Mouse (Mus musculus) MN1 (cell line): ENCODE data around the gene Hspg2.
"Not testable (repeated sequence)": the region's sequence is repeated elsewhere in the genome, so short reads cannot be mapped to it uniquely, and the experiment has no call there.

Experiments
- DNase-seq: peaks from one replicate; pipeline ENCODE4 v3.0.0-alpha.2; 2016; ENCODE audit warnings: low spot score

The Hspg2 gene

DNA sequence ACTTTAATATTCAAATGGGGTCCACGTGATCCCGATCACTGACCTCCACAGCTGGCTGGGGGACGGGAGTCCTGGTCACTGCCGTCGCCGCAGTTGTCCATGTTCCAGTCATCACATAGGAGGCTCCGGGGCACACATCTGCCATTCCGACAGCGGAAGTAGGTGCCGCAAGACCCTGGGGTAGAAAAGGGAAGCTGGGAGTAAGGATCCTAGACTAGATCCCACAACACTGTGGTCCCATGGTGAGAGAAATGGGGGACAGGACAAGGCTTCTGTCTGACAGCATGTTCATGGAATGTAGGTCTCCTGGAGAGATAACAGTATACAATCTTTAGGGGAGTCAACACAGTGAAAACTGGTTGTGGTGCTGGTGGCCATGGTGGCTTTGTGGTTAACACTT, 105.9 kb downstream of the Hspg2 start, which contains the start of gene Ldlrad2:
Gene Ldlrad2, minus strand, starts transcription at position 101 of the 400 bp plus-strand sequence.
- DNase-seq: no peak

DNA sequence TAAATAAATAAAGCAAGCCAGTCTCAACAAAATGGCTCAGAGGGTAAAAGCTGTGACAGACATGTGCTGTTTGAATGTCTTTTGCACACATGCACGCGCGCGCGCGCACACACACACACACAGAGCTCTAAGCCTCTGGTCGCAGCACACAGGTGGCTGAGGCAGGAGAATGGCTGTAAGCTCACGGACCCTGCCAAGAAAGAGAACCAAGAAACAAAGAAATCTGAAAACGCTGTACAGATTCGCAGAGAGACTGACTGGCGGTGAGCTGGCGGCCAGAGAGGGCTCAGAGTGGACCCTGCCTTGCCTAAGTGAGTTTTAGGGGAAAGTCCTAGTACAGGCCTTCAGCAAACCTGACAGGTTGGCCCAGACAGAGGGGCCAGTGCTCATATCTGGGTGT, 108.9 kb downstream of the Hspg2 start:
- no peak for DNase-seq

- peak; percentile 63 for DNase-seq
Measured at GRCm38 (mm10) chr4:137578181-137578845, 109.7 kb downstream of the Hspg2 start.

DNA sequence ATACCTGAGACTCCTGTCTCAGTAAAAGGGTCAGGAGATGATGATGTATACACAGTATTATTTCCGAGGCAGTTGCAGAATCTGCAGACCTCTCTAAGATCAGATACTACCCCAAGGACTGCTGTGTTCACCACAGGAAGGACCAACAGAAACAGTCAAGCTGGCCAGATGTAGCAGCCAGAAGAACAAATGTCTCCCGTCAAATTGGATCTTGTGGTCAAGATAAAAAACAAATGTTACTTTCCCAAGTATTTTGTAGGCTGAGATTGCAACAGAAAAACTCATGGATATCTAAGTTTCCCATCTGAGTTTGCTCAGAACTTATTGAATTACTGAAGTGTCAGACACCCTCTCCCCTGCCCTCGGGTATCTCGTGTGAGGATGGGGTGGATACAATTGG, 111.2 kb downstream of the Hspg2 start:
- DNase-seq: peak; percentile 60

- no peak for DNase-seq
Measured at GRCm38 (mm10) chr4:137580299-137580698, 111.7 kb downstream of the Hspg2 start.

DNA sequence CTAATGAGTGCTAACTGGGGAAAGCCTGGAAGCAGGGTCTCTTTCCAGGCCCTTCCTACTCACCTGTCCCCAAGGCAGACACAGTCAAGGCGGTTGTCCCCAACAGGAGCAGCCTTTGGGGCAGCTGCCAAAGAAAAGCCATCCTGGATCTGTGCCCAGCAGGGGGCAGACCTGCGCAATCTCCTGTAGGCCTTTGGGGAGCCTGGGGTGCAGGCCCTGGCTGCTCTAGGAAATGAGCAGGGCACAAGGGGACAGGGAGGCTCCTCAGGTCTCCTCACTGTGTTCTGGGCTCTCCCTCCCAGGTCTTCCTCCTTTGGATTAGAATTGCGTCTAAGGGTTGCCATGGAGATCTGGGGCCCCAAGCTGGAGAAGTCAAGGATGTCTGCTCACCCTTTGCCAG, 113.2 kb downstream of the Hspg2 start:
- DNase-seq: no peak

DNA sequence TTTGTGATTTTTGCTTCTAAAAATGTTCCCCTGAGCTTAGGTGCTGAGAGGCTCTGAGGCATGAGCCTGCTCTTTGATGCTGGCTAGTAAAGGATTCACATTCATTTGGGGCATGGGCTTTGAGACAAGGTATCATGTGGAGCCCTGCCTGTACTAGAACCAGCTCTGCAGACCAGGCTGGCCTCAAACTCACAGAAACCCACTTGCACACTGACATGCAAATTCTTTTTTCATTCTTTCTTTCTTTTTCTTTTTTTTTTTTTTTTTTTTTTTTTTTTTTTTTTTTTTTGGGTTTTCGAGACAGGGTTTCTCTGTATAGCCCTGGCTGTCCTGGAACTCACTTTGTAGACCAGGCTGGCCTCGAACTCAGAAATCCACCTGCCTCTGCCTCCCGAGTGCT, 120.5 kb downstream of the Hspg2 start:
- not testable (repeated sequence) for DNase-seq

- no peak for DNase-seq
Measured at GRCm38 (mm10) chr4:137589586-137589985, 121.0 kb downstream of the Hspg2 start.

- DNase-seq: no peak
Measured at GRCm38 (mm10) chr4:137590961-137591360, 122.4 kb downstream of the Hspg2 start.

GRCm38 (mm10) chr4:137593601-137594495, 125.3 kb downstream of the Hspg2 start, which contains the start of gene Usp48:
Usp48 (plus strand) TSS chr4:137593755.
- DNase-seq: peak; percentile 99

- no peak for DNase-seq
Measured at GRCm38 (mm10) chr4:137594496-137595270, 126.1 kb downstream of the Hspg2 start.

- DNase-seq: no peak
Measured at GRCm38 (mm10) chr4:137597098-137597630, 128.6 kb downstream of the Hspg2 start.

- no peak for DNase-seq
Measured at GRCm38 (mm10) chr4:137598577-137598976, 130.0 kb downstream of the Hspg2 start.

- DNase-seq: no peak
Measured at GRCm38 (mm10) chr4:137603449-137604171, 135.0 kb downstream of the Hspg2 start.

DNA sequence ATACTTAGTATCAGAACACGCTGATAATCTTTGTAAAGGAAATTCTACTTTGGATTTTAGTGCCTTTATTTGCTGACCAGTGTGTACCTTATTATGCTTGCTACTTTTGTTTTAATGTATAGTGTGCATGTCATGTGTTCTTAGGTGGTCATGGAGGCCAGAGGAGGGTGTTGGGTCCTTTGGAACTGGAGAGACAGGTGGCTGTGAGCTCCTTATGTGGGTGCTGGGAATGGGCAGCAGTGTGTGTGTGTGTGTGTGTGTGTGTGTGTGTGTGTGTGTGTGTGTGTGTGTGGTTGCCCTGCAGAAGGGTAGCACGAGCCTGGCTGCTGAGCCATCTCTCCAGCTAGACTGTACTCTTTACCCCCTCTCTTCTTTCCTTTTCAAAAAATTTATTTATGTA, 138.5 kb downstream of the Hspg2 start:
- no peak for DNase-seq

DNA sequence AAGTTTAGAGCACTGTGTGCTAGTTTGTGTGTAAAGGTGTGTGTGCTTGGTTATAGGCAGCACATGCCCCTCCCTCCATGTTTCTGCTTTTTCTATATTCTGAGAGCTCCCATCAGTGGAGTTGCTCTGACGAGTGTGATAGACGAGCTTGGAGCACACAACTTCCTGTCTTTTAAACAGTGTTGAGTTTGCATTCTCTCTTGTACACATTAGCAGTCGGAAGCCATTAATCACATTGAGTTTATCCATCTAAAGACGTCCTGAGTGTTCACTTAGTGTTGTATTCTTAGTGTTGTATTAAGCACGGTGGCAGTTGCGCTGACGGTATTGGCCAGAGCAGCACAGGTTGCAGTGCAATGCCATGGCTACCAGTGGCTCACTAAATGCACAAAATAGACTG, 140.7 kb downstream of the Hspg2 start:
- no peak for DNase-seq

GRCm38 (mm10) chr4:137609702-137610101, 141.1 kb downstream of the Hspg2 start:
- no peak for DNase-seq

DNA sequence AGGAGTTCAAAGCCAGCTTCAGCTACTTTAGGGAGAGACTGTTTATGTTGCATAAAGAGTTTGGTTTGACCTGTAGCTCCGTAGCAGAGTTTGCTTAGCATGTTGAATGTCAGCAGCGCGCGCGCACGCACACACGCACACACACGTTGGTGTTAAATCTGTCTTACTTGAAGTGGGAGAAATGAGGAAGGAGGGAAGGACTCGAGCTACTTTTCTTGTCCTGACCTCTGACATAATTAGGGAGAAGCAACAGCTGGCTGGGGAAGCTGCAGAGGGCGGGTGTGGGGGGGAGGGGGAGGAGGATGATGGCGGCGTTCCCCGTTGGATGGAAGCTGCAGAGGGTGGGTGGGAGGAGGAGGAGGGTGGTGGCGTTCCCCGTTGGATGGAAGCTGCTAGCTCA, 141.7 kb downstream of the Hspg2 start:
- DNase-seq: no peak
